Mouse (Mus musculus) urinary bladder, adult 18-20 months (tissue): ENCODE measurements at regions not wholly inside any gene's neighbourhood (a gene's known extent, or its start where the extent isn't known, plus 50 kb on each side); places are given as distances from the start of the nearest gene placed in this dataset.
A peak's percentile ranks its signal among the peaks of the same experiment; 100 is the strongest.

Experiments
- DNase-seq, 2 experiments: peaks; one replicate each; pipeline ENCODE4 v3.0.0; 2022; ENCODE audit warnings: low spot score in 2 of 2, mixed read lengths in 2 of 2

DNA sequence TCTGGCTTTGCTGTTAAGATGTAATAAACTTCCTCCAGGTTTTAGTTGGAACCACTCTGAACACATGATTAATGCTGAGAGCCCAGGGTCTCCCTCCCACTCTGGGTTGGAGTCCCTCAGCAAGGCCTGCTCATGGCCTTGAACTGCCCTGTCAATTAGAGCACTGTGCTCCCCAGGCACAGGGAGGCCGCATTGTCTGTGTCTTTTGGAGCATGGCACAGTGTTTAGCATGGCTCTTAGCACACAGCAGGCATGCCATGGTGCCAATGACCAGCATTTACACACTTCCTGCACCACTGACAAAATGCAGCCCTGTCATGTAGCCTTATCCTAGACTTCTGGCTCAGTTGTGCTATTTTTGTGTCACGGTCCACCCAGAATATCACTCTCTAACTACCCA, 398.2 kb upstream of the Mmadhc start:
- DNase-seq, result no peak

DNA sequence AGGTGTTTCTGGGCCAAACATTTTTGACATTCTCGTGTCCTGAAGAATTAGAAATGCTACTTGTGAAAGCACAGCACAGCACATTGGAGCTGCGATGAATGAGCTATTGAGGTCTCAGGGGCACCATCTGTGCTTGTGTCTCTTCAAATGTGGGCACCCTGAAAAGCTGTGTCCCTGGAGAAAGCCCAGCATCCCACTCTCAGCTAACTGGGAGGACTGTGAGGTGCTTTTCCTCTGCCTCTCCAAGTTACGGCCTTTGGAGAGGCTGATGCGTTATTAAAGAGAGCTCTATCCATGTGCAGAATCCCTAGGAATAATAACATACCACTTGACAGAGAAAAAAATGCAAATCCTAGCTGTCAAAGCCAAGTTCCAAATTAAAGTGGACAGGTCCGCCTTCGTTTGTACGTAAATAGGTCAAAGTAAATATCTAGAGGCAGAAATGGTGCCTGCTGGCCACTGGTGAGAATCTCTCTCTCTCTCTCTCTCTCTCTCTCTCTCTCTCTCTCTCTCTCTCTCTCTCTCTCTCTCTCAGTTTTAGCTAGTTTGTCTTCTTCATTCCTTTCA, 397.3 kb upstream of the Mmadhc start:
- DNase-seq, result no peak

DNA sequence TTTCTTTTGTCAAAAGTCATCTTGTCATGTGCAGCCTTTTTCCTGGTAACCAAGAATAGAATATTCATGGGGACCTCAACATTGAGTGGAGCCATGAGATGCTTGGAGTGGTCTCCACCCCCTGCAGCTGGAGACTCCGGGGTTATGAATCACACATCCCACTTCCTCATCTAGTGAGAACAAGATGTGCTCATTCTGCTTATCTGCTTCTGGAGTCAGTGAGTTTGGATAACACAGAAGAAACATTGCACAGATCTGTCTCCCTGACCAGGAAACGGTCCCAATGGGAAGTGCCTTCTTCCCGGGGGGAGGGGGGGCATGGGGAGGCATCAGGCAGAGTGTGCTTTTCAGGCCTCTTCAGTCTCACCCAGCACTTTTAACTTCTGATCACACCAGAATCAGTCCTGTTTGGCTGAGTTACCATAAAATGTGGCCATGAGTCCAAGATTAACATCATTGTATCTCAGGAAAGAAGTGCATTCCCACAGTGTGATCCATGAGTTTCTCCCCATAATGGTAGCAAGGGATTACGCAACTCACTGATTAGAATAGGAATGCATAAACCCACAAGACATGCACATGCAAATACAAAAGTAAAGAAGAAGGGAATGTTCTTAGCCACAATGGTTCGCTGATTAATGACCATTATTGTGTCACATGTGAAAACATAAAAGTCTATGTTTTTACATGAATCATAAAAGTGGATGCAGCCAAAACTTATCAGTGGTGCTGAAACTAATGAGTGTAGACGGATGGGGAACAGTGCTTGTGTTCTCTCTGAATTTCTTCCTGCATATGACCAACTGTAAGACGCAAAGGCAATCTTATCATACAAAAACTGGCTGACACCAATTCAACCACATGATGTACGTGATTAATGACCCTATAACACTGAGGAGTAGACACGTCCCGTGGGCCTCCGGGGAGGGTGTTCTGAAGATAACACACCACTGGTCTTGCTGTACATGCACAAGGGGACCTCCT, 393.8 kb upstream of the Mmadhc start:
- no peak for DNase-seq

DNA sequence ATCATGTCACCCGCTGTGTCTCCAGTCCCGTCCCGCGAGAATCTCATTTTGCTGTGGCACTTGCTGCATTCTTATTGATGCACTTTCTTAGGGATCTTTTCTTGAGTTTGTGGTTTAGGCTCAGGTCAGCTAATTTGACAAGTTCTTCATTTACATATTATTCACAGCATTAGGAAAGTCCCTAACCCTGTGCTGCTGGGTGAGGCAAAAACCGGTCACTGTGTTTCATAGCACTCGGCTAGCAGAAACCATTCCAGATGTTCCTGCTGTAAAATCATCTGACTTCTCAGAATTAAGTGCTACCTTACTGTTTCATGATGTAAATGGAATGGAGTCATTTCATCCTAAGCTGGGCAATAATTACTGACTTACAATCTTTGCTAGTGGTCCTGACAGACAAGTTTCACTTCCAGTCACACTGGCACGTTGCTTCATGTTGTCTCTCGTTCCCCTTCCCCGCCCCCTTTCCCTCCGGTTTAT, 391.1 kb upstream of the Mmadhc start:
- no peak for DNase-seq

DNA sequence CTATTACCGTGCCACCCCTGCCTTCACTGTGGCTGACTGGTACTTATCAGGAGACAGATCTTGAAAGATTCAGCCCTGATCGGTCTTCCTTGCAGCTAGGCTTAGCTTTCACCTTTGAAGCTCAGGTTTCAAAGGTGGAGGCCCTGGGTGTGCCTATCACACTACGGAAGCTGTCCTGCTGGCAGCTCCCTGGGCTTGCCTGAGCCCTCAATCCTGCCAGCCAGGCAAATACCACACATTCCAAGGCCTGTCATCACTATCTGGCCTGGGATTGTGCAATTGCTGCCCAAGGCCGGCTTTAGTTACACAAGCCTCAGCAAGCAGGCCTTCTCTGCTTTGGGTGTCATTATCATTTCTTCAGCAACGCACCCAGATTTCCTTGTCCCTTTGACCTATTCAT, 390.6 kb upstream of the Mmadhc start:
- DNase-seq, result peak; percentile 28 to 70

DNA sequence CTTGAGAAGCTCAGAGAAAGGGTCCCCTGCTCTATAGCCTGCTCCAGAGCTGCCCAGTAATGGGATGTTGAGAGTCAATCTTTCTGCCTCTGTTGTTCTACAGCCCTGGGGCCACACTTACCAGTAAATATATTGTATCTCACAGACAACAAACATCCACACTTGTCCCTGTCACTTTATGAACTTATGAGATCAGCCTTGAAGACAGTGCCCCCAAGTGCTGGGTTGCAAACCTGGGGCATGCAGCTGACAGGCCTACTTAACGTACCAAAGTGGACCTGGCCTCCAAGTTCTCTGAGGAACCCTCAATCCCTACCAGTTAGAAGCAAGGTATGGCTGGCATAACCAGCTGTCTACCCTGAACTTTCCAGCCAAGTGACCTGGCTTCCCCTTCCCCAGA, 380.9 kb upstream of the Mmadhc start:
- no peak for DNase-seq

DNA sequence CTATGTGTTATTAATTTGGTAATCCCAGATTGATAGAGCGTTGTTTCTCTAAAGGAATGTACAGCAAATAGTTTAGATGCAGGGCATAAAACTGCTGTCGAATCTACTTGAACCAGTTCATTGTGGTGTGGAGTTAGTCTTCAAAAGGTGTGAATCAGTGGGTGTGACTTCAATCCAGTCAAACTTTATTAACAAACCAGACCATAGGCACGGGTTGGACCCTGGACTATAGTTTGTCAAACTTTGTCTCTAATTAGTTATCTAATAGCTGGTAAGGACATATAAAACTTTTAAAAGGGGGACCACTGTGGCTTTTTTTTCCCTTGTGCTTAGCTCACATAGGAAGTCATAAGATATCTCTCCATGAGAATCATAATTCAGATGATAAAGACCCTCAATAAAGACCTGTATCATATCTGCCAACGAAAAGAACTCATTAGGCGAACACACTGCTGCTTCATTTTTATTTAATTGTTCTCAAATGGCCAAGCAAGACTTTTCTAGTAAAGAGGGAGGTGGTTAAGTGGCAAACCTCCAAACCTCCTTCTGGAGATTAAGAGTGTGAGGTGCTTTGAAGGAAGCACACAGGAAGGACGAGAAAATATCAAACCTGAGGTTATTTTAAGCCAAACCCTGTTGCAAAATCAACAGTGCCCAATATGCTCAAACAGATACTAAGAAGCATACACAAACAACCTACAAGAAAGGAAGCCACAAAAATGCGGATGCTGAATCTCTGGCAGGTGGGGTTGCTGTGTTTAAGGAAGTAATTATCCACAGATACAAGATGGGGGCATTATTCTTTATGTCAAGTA, 379.3 kb upstream of the Mmadhc start:
- DNase-seq, result no peak

DNA sequence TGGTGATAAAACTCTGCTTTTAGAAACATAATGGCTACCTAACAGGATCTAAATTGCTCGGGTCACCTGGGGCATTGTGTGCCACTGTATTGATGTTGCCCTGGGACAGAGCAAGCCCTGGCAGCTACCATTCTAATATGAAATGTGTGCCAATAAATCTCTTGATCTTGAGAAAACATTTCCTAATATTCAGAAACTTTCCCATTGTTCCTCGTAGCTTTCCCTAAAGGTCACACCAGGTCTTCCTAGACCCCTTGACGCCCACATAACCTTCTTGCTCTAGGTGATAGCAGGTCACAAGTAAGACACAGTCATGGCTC, 378.2 kb upstream of the Mmadhc start:
- no peak for DNase-seq

DNA sequence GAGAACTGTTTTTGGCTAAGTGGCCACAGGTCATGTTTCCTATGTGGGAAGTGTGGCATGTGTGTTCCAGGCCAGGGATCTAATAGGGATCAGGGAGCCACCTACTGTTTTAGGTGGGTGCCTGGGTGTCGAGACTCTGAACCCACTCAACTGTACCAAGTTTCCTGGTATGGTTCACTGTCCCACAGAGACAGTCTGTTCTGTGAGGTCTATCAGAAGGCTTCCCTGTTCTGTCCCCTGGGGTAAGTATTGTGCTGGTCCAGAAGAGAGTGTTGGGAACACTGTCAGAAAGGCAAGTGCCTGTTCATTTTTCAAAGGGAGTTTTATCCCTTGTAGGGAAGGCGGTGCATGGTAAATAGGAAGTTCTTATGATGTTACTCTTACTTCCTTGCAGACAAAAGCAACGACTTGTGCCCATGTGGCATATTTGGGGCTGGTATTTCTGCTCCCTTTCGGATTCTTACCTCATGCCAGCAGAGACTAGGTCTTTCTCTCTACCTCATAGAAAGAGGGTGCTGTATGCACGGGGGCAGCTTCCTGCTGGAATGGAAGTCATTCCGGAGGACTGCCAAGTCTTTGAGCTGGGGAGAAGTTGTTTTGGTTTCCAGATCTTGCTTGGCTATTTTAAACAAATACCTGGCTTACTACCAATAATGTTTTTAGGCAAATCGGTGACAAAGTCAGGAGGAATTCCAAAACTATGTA, 377.7 kb upstream of the Mmadhc start:
- DNase-seq, result no peak

DNA sequence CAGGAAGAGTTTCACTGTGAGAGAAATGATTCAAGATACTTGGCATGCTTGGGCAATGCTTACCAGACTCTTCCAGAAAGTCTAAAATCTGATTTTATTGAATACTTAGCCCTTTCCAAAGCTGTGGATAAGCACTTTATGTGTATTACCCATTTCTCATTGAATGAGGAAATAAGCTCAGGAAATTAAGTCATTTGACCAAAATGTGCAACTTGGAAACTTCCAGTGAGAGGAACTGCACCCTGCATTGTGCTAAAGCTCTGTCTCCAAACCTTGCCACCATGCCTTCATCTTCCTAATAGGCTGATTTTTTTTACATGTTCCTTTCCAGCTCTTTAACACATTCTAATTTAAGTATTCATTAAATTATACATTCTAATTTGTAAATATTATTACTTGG, 372.7 kb upstream of the Mmadhc start:
- DNase-seq, result no peak

DNA sequence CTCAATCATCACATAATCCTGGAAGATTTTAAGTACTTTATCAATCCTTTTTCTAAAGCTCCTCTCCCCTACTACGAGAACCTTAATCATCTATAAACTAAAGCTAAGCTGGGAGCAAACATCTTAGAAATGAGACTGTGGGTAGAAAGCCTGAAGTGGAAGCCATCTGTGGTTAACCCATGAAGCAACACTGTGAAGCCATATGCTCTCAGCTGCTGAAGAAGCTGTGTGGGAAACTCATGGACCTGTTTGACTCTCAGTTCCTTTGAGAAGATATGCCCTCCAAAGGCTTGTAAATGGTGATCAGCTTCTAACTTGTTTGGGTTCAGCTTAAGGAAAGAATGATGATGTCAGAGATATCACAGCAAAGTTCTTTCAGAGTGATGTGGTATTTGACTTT, 372.2 kb upstream of the Mmadhc start:
- no peak for DNase-seq

DNA sequence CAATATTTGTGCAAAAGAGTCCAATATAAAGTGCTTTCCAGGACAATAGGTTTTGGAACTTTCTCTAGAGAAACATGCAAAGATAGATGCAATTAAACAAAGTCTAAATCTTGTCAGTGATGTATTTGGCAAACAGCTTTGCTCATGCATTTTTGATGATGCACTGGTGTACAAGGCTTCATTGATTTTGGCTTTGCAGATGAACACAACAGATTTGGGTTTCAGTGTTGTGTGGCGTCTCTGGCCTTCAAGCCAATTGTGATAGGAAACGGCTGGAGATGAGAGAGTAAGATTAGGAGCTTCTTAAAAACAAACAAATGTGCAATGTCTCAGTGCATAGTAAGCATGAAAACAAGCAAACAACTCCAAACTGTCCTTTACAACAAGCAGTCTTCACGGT, 370.6 kb upstream of the Mmadhc start:
- DNase-seq, result no peak

DNA sequence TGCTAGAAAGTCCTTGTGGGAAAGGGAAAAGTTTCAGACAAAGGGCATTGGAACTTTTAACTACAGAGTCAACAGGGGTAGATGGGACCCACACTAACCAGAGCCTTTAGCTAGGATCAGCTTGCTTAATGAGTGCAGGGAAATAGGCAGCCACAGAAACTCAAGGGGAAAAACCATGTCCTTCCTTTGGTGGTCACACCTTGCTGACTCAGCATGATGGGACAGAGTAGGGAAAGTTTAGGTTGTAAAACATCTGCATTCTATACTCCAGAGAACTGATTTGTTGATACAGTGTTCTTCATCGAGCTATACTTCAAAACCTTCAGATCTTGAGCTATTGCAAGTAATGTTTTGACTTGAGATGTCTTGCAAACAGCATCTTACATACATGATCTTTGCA, 365.9 kb upstream of the Mmadhc start:
- no peak for DNase-seq

DNA sequence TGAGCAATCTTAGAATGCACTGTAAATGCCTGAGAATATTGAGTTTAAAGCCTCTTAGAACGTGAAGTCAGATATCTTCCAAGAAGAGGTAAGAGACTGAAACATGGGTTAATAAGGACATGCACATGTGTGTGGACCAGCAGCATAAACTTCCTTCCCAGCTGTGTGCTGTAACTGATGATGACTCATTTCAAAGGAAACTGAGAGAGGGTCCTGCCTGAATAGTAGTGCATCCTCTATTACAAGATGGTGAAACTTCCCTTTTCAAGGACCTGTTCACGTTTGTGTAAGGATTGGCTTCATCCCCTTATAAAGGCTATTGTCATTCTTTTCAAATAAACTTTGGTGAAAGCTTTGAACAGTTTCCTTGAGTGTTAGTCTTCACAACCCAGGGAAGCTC, 363.4 kb upstream of the Mmadhc start:
- no peak for DNase-seq

DNA sequence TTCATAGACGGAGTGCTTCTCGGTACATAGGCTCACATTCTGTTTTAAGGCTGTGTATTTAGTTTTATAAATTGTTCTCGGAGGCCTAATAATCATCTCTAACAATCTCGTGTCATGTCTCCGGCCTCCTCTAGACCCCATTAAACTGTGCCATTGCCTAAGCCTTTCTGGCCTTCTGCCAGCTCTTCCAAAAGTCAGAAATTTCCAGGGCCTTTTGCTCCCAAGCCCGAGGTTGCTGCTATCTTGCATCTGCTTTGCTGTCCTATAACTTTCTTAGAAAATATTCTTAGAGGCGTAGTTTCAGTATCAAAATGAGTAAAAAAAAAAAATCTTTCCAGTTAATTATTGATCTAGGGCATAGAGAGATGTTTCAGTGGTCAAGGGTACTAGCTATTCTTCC, 361.2 kb upstream of the Mmadhc start:
- DNase-seq, result no peak

DNA sequence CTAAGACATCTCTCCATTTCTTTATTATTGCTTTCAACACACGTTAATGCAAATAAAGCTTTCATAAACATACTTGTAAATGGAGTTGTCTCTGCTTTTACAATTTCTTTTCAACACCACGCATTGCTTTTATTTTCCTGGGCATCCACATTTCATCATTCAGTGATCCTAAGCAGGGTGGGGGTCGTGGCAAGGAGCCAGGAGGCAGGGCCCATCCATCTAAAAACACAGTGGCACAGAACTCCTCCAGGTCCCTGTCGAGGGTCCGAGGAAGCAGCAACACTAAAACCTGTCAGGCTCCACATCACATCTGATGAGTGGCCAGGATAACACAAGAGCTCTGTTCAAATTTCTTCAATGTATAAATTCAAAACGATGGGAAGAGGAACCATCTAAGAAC, 359.8 kb upstream of the Mmadhc start:
- DNase-seq, result no peak

DNA sequence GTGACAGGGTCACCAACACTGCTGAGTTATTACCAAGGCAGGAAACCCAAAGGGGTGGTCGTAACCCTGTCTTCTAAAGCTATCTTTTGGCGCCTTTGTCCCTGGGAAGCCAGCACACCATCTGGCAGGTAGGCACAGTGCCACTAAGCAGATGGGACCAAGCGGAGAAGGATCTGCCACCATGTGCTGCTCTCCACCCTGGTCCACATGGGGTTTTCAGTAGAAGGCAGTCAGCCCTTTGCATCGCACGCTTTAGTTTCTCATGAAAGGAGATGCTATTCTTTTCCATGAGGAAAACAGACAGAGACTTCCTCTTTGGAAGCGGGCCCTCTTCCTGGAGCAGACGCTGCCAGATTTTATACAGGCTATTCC, 358.3 kb upstream of the Mmadhc start:
- no peak for DNase-seq

DNA sequence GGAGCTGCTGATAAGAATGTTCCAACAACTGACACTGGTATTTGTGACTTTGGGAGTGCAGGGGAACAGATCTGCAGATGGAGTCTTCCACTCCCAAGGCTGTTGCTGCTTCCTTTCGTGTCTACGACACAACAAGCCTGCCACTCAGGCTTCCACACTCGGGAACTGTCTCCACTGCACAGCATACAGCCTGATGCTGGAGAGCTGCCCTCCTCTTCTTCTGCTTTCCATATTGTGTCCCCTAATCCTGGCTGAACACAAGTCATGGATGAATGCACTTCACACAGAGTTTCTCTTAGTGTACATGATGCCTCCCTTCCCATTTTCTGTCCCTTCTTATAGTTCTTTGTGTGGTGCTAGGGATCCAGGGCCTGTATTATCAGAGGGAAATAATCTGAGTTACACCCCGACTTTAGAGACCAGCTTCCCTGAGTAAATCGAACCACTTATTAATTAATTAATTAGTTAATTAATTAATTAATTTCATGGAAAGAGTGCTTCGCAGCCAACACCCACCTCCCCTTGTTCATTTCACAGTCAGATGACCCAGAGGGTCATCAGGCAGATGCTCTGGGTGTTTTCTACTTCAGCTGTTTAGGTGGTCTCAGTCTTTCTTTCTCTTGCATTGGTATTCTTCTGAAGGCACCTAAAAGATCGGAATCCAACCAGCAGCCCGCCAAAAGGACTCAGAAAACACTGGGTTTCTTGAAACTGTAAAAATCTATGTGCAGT, 357.8 kb upstream of the Mmadhc start:
- DNase-seq, result no peak

DNA sequence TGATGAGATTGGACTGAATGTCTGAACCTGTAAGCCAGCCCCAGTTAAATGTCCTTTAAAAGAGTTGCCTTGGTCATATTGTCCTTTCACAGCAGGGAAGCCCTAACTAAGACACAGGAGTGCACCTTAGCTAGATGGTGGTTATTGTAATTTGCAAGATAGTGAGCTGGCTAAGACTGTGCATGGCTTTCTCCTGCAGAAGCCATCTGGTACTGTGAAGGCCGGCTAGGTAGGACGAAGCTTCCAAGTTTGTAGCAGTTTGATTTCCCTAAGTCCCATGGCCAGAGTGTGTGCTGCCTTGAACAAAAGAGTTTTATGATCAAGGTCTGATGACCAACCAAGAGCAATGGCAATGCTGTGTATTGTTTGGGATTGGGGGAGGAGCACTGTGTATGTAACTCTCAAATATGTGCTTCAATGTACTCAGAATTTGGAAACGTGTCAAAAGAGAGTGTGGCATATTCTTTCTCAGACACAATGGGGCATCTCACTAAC, 356.6 kb upstream of the Mmadhc start:
- no peak for DNase-seq

DNA sequence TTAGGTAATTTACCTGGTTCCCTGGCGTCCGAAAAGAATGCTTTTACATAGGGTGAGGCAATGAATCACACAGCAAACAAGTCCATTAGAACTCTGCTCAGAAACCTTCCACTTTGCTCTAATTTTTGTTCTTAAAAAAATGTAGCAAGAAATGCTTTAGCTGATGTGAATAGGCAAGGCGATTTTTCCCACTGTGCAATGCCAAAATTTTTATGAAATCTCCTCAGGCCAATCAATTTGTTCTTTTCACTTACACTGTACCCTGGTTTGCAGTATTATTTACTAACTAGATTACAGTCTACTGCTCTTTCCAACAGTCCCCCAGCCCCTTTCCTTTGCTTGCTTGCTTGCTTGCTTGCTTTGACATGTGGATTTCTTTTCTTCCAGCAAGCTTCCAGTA, 353.1 kb upstream of the Mmadhc start:
- no peak for DNase-seq

DNA sequence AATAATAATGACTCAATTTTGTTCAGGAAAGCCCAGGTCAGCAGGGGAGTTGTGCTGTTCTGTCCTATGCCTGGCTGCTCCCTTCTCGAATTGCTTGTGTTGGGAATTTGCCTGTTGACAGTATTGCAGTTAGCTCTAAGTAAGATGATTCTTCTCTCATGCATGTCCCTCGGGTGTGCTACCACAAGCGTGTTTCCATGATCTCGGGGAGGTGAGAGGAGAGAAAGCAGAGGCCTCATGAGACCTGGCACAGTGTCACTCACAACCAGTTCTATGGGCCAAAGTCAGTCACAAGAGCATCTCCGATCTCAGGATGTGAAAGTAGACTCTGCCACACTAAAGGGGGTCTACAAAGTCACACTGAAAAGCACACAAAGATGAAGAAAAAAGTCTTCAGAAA, 346.6 kb upstream of the Mmadhc start:
- no peak for DNase-seq
